Mouse (Mus musculus) embryonic facial prominence, embryonic 14.5 days (tissue): ENCODE measurements around the gene Prom1. TPM values are rescaled to one million over a fixed set of nuclear protein-coding genes. Genes with fewer than 3 reads are reported as not detected.

Experiments used
- ATAC-seq: fragments of 200-750 bp; cut with Nextera tagmentation; 2 replicates; pipeline ENCODE4 v1.8.0; 2017; ENCODE audit warnings: low read depth, moderate number of reproducible peaks, moderate TSS enrichment
- DNase-seq: peaks from one replicate; pipeline ENCODE4 v3.0.0-alpha.2; 2015; ENCODE audit warnings: low spot score
- H3K27ac ChIP-seq: fragments of 300-500 bp; sonication (generic); replicated peaks from 2 replicates; pipeline ENCODE4 v1.5.1; 2014; ENCODE audit warnings: low read depth, mild to moderate bottlenecking, low read length, moderate library complexity
- H3K27me3 ChIP-seq: fragments of 300-500 bp; sonication (generic); replicated peaks from 2 replicates; pipeline ENCODE4 v1.6.1; 2014; ENCODE audit warnings: low read length; ENCODE audit not compliant: control insufficient read depth, insufficient read depth
- H3K36me3 ChIP-seq: fragments of 300-500 bp; sonication (generic); 2 replicates; pipeline ENCODE4 v1.6.1; 2014; ENCODE audit warnings: low read length, mixed read lengths; ENCODE audit not compliant: control insufficient read depth, insufficient read depth
- H3K4me1 ChIP-seq: fragments of 300-500 bp; sonication (generic); 2 replicates; pipeline ENCODE4 v1.6.1; 2014; ENCODE audit warnings: antibody characterized with exemption, low read length; ENCODE audit not compliant: control insufficient read depth, insufficient read depth
- H3K4me2 ChIP-seq: fragments of 300-500 bp; sonication (generic); 2 replicates; pipeline ENCODE4 v1.6.1; 2014; ENCODE audit warnings: low read depth, mild to moderate bottlenecking, low read length, moderate library complexity, mixed read lengths
- H3K4me3 ChIP-seq: fragments of 300-500 bp; sonication (generic); 2 replicates; pipeline ENCODE4 v1.5.1; 2014; ENCODE audit warnings: low read depth, mild to moderate bottlenecking, low read length
- H3K9ac ChIP-seq: fragments of 300-500 bp; sonication (generic); 2 replicates; pipeline ENCODE4 v1.6.1; 2014; ENCODE audit warnings: low read depth, mild to moderate bottlenecking, low read length, moderate library complexity, mixed read lengths
- H3K9me3 ChIP-seq: fragments of 300-500 bp; sonication (generic); 2 replicates; pipeline ENCODE4 v1.6.1; 2016; ENCODE audit warnings: low read length; ENCODE audit not compliant: control insufficient read depth
- WGBS: fragments of 180-500 bp; shearing (Covaris S2); extraction: QIAGEN DNeasy Blood & Tissue Kit; methylation state at CpG from one replicate; pipeline ENCODE4 v1.1.7; 2014; 5-methylcytosine and 5-hydroxymethylcytosine counted together
- polyA plus RNA-seq: library from polyadenylated mRNA; unstranded; fragments of >200 nt; fragmentation: Nextera tagmentation; extraction: Ambion mirVana; gene quantifications from 2 replicates; pipeline ENCODE4 v1.2.1, GENCODE M21; 2014

Gene Prom1
- polyA plus RNA-seq, 1 experiment from 2014 or later: 27.2 TPM

DNA sequence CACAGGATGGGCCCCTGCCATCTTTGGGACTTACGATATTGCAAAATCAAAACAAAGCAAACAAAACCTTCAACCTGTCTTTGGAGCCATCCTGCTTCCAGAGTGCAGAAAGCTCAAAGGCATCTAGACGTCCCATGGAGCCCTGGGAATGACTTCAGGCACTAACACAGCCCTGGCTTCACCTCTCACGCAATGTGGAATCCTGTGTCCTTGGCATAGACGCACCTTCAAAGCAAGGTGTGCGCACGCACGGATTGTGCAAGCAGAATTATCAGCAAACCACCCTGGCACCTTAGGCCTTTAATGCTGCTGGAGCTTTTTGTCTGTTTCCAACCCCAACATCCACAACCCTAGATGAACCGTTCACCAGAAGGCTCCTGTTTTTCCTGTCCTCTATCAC is 104.2 kb downstream of the Prom1 start:
- DNase-seq (no peak), ATAC-seq (no peak)
- Histone ChIP-seq H3K4me3 (no peak overlapping the region), H3K27ac (no peak overlapping the region), H3K9ac (no peak overlapping the region), H3K4me1 (no peaks in the 10 kb centered on the region), H3K4me2 (no peak overlapping the region), H3K36me3 (peaks cover 14% of the 10 kb centered on the region), H3K9me3 (no peaks in the 10 kb centered on the region), H3K27me3 (no peaks in the 10 kb centered on the region)
- 95% methylated on average over 8 of the region's 8 CpGs for WGBS

DNA sequence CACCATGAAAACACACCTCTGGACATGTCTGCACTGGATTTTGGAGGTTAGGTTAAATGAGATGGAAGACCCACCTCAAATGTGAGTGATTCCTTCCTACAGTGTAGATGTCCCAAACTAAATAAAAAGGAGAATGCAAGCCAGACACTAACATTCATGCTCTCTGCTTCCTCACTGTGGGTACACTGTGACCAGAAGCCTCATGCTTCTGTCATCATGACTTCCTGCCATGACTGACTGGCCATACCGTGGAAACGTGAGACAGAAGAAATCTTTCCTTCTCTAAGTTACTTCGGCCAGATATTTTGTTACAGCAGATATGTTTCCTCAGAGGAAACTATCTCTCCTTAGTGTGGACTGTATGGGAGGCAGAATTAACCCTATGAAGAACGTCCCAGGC is 105.7 kb downstream of the Prom1 start:
- 47% methylated on average over 4 of the region's 4 CpGs for WGBS
- H3K9me3 ChIP-seq: no peaks in the 10 kb centered on the region
- H3K36me3 ChIP-seq: peaks cover 8% of the 10 kb centered on the region; the same call in 1 of the 2 replicates
- ATAC-seq: no peak
- H3K9ac ChIP-seq: no peak overlapping the region
- no peak overlapping the region for H3K4me3 ChIP-seq
- no peaks in the 10 kb centered on the region for H3K27me3 ChIP-seq
- DNase-seq: no peak
- no peak overlapping the region for H3K4me2 ChIP-seq
- H3K4me1 ChIP-seq: no peaks in the 10 kb centered on the region
- no peak overlapping the region for H3K27ac ChIP-seq

DNA sequence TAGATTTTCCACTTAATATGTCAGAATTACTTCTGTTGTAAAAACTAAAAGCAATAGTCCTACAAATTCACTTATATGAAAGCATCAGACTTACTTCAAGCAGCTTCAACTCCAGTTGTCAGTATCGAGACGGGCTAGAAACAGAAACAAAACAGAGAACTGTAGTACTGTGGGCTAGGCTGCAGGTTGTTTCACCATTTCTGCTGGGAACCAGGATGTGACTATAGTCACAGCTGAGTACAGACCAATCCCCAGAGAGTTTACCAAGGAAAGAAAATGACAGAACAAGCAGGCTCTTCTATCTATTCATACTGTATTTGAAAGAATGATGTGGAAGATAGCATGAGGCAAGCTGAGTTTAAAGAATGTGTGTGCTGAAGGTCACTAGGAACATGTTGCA is 106.9 kb downstream of the Prom1 start:
- Histone ChIP-seq H3K9me3 (no peaks in the 10 kb centered on the region), H3K27ac (no peak overlapping the region), H3K36me3 (no peaks in the 10 kb centered on the region), H3K4me2 (no peak overlapping the region), H3K27me3 (no peaks in the 10 kb centered on the region), H3K9ac (no peak overlapping the region), H3K4me3 (no peak overlapping the region), H3K4me1 (no peaks in the 10 kb centered on the region)
- DNase-seq (no peak), ATAC-seq (no peak)
- WGBS: 87% methylated on average over 2 of the region's 2 CpGs

DNA sequence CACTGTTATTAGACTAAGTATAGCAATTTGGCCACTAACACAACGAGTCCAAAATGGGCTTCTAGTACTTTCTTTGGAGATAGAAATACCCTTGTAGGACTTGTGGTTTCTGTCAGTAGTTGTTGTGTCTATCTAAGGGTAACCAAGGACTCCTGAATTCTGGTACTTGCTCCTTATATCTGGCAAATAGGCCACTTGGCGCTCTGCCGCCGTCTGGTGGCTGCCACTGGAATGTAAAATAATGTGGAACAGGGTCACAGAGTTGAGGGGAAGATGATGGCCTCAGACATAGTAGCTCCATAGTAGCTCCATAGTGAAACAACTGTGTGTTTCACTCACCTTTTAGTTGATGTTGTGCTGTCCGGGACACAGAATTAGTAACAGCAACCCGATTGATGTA is 111.5 kb downstream of the Prom1 start:
- Histone ChIP-seq H3K4me1 (no peaks in the 10 kb centered on the region), H3K9me3 (no peaks in the 10 kb centered on the region), H3K27ac (no peak overlapping the region), H3K4me2 (no peak overlapping the region), H3K36me3 (no peaks in the 10 kb centered on the region), H3K27me3 (no peaks in the 10 kb centered on the region), H3K9ac (no peak overlapping the region), H3K4me3 (no peak overlapping the region)
- WGBS: 47% methylated on average over 6 of the region's 6 CpGs
- DNase-seq (peak; percentile 22), ATAC-seq (peak; percentile 9; the same call in 1 of the 2 replicates)

DNA sequence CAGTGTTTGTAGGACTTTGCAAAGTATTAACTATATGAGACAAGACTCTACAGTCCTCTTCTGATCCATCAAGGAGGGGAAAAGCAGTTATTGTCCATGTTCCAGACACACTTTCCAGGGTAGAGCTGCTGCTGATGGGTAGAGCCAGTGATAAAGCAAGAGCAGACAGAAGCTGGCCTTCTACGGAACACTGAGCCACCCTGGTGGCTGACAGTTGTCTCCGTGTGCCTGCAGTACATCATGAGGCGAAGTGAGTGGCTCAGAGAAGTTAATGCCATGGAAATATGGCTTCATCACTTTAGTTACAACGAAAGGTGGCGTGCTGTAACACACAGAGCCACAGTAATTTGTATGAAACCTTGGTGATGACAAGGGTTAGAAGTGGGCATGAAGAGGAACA is 112.8 kb downstream of the Prom1 start:
- Histone ChIP-seq H3K36me3 (no peaks in the 10 kb centered on the region), H3K9ac (no peak overlapping the region), H3K4me2 (no peak overlapping the region), H3K4me1 (no peaks in the 10 kb centered on the region), H3K27me3 (no peaks in the 10 kb centered on the region), H3K9me3 (no peaks in the 10 kb centered on the region), H3K27ac (no peak overlapping the region), H3K4me3 (no peak overlapping the region)
- DNase-seq (no peak), ATAC-seq (no peak)
- 80% methylated on average over 5 of the region's 5 CpGs for WGBS

DNA sequence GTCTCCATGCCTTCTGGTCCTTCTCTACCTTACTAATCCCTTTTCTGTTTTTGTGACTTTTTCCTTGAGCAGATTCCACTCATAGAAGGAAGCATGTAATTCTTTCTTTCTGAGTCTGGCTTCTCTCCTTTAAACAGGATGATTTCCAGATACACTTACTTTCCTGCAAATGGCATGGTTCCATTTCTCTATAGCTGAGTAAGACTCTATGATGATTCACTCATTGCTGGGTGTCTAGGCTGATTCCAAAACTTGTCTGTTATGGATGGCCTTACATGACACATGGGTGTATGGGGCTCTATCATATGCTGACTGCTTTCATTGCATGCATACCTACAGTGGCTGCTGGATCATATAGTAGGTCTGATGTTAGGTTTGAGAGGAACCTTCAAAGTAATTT is 115.6 kb downstream of the Prom1 start:
- no peak for ATAC-seq
- Histone ChIP-seq H3K9me3 (no peaks in the 10 kb centered on the region), H3K27me3 (no peaks in the 10 kb centered on the region)

DNA sequence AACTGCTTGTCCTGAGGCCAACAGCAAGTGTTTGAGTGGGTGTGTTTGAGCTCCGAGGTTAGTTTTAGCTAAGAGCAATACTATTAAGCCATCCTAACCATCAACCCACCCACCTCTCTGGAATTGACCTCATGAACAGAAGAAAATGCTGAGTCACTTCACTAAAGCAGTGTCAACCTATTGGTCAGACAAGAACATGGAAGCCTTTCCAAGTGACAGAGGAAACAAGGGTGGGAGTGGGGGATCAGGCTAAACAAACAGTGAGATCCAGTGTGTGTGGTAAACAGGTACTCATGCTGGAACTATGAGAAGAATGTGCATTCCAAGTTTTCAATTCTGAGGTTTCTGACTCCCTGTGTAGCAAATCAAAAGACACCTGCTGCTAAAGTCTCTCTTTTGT is 118.9 kb downstream of the Prom1 start:
- DNase-seq (peak; percentile 4), ATAC-seq (no peak)
- no peaks in the 10 kb centered on the region for H3K9me3 ChIP-seq
- no peak overlapping the region for H3K27ac ChIP-seq
- H3K27me3 ChIP-seq: no peaks in the 10 kb centered on the region
- H3K4me1 ChIP-seq: no peaks in the 10 kb centered on the region
- no peak overlapping the region for H3K4me2 ChIP-seq
- WGBS: 50% methylated on average over 1 of the region's 1 CpGs
- H3K4me3 ChIP-seq: no peak overlapping the region
- no peaks in the 10 kb centered on the region for H3K36me3 ChIP-seq
- no peak overlapping the region for H3K9ac ChIP-seq

More for the DNA sequence above, 115.6 kb downstream of the Prom1 start:
- Histone ChIP-seq H3K4me2 (no peak overlapping the region), H3K4me3 (no peak overlapping the region), H3K27ac (no peak overlapping the region), H3K9ac (no peak overlapping the region), H3K4me1 (no peaks in the 10 kb centered on the region), H3K36me3 (no peaks in the 10 kb centered on the region)
- peak; percentile 7 for DNase-seq

DNA sequence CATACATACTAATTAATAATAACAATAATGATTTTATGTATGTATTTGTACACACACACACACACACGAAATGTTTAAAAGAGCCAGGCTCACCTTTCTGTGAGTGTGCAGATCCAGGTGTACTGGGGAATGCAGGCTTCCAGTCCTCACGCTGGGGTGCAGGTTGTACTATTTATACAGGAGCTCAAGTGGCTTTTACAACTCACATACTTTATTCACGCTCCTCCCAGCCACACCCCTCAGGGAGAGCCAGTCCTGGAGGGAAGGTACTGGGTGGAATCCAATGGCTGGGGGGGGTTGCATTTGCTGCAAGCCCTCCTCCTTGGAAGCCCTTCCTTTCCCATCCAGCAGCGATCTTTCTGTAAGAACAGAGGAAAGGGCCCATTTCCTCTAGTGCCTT is 120.2 kb downstream of the Prom1 start, which contains the start of gene Fgfbp1:
TSS of gene Fgfbp1 (minus strand) at position 160 of the 400 bp plus-strand sequence.
- H3K9ac ChIP-seq: no peak within 1 kb of the TSS
- H3K27ac ChIP-seq: no peak within 1 kb of the TSS
- no peaks in the 10 kb centered on the region for H3K4me1 ChIP-seq
- H3K27me3 ChIP-seq: no peaks in the 10 kb centered on the region
- DNase-seq (peak; percentile 51), ATAC-seq (0 out of 2 replicates have a peak, but pooled peaks have one; percentile 37)
- no peaks in the 10 kb centered on the region for H3K9me3 ChIP-seq
- H3K4me2 ChIP-seq: 0 out of 2 replicates have a peak within 1 kb of the TSS, but pooled peaks have one; percentile 9
- WGBS: 44% methylated on average over 4 of the region's 4 CpGs
- H3K4me3 ChIP-seq: no peak within 1 kb of the TSS
- no peaks in the 10 kb centered on the region for H3K36me3 ChIP-seq

DNA sequence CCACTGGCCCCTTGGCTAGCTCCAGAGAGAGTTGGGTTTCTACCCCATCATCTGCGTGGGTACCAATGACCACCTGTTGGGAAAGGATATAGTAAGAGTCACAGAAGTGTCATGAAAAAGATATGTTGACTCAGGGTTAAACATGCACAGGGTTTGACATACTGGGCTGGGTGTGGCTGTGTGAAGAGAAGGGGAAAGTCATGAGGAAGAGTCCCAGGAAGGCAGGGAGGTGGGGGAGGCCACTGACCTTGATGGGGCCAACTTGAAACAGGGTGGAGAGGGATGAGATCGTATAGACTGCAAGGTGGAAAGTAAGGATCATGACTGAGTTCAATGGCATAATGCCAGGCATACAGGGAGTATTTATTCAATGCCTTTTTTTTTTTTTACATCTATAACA is 121.4 kb downstream of the Prom1 start:
- no peaks in the 10 kb centered on the region for H3K27me3 ChIP-seq
- WGBS: 81% methylated on average over 2 of the region's 2 CpGs
- H3K4me3 ChIP-seq: no peak overlapping the region
- H3K36me3 ChIP-seq: no peaks in the 10 kb centered on the region
- H3K9ac ChIP-seq: no peak overlapping the region
- ATAC-seq (no peak), DNase-seq (no peak)
- H3K4me1 ChIP-seq: no peaks in the 10 kb centered on the region
- H3K27ac ChIP-seq: no peak overlapping the region
- H3K4me2 ChIP-seq: no peak overlapping the region
- H3K9me3 ChIP-seq: no peaks in the 10 kb centered on the region
